Mouse (Mus musculus) heart, embryonic 12.5 days (tissue): ENCODE measurements around the gene Ppfia3. TPM values are rescaled to one million over a fixed set of nuclear protein-coding genes. Genes with fewer than 3 reads are reported as not detected.

Experiments
- ATAC-seq: fragments of 200-750 bp; cut with Nextera tagmentation; 2 replicates; pipeline ENCODE4 v1.8.0; 2017; ENCODE audit warnings: moderate TSS enrichment, moderate library complexity; ENCODE audit not compliant: insufficient number of reproducible peaks, low FRiP score
- H3K27ac ChIP-seq: fragments of 300-500 bp; sonication (generic); 2 replicates; pipeline ENCODE4 v1.5.1; 2016; ENCODE audit warnings: mild to moderate bottlenecking, moderate library complexity; ENCODE audit not compliant: poor library complexity, severe bottlenecking
- H3K27me3 ChIP-seq: fragments of 300-500 bp; sonication (generic); replicated peaks from 2 replicates; pipeline ENCODE4 v1.6.1; 2016; ENCODE audit warnings: mild to moderate bottlenecking, moderate library complexity
- H3K36me3 ChIP-seq: fragments of 300-500 bp; sonication (generic); 2 replicates; pipeline ENCODE4 v1.6.1; 2016; ENCODE audit warnings: mild to moderate bottlenecking, moderate library complexity
- H3K4me1 ChIP-seq: fragments of 300-500 bp; sonication (generic); replicated peaks from 2 replicates; pipeline ENCODE4 v1.6.1; 2016; ENCODE audit warnings: mild to moderate bottlenecking
- H3K4me2 ChIP-seq: fragments of 300-500 bp; sonication (generic); 2 replicates; pipeline ENCODE4 v1.6.1; 2016; ENCODE audit warnings: mild to moderate bottlenecking, moderate library complexity
- H3K4me3 ChIP-seq: fragments of 300-500 bp; sonication (generic); 2 replicates; pipeline ENCODE4 v1.5.1; 2016; ENCODE audit warnings: mild to moderate bottlenecking
- H3K9ac ChIP-seq: fragments of 300-500 bp; sonication (generic); 2 replicates; pipeline ENCODE4 v1.6.1; 2016; ENCODE audit warnings: mild to moderate bottlenecking, moderate library complexity
- H3K9me3 ChIP-seq: fragments of 300-500 bp; sonication (generic); replicated peaks from 2 replicates; pipeline ENCODE4 v1.6.1; 2016; ENCODE audit warnings: mild to moderate bottlenecking, moderate library complexity
- WGBS: fragments of 180-500 bp; shearing (Covaris S2); methylation state at CpG from one replicate; pipeline ENCODE4 v1.1.7; 2016; 5-methylcytosine and 5-hydroxymethylcytosine counted together
- polyA plus RNA-seq: library from polyadenylated mRNA; unstranded; fragments of >200 nt; fragmentation: Nextera tagmentation; extraction: Ambion mirVana; gene quantifications from 2 replicates; pipeline ENCODE4 v1.2.1, GENCODE M21; 2016

Ppfia3 gene
- 2.6 and 3.3 TPM in 2 replicates for polyA plus RNA-seq

GRCm38 (mm10) chr7:45366652-45367019 lies at the start of gene Ppfia3:
TSS of gene Ppfia3 (minus strand) at chr7:45367019.
- peaks cover 38% of the 10 kb centered on the region for H3K4me1 ChIP-seq
- ATAC-seq, result 0 out of 2 replicates have a peak, but pooled peaks have one; percentile 5
- under 1% methylated on average over 25 of the region's 26 CpGs for WGBS

GRCm38 (mm10) chr7:45415636-45416035 lies 48.8 kb upstream of the Ppfia3 start:
- Histone ChIP-seq H3K4me2 (peak overlapping the region; percentile 42), H3K9ac (no peak overlapping the region), H3K27ac (no peak overlapping the region), H3K4me3 (peak overlapping the region; percentile 17), H3K4me1 (peaks cover 40% of the 10 kb centered on the region), H3K9me3 (no peaks in the 10 kb centered on the region), H3K36me3 (peaks cover 1% of the 10 kb centered on the region), H3K27me3 (peaks cover 88% of the 10 kb centered on the region)
- WGBS, result 16% methylated on average over 26 of the region's 37 CpGs
- no peak for ATAC-seq

More at GRCm38 (mm10) chr7:45366652-45367019, at the start of gene Ppfia3:
- H3K9me3 ChIP-seq, result no peaks in the 10 kb centered on the region
- H3K36me3 ChIP-seq, result no peaks in the 10 kb centered on the region
- peaks cover 73% of the 10 kb centered on the region for H3K27me3 ChIP-seq
- H3K9ac ChIP-seq, result peak within 1 kb of the TSS; percentile 77
- no peak within 1 kb of the TSS for H3K27ac ChIP-seq
- peak within 1 kb of the TSS; percentile 99 for H3K4me2 ChIP-seq
- H3K4me3 ChIP-seq, result peak within 1 kb of the TSS; percentile 66

- no peak overlapping the region for H3K27ac ChIP-seq
- no peaks in the 10 kb centered on the region for H3K36me3 ChIP-seq
- no peak overlapping the region for H3K9ac ChIP-seq
- no peaks in the 10 kb centered on the region for H3K9me3 ChIP-seq
- H3K4me2 ChIP-seq, result no peak overlapping the region
- peaks cover 88% of the 10 kb centered on the region for H3K27me3 ChIP-seq
- H3K4me1 ChIP-seq, result peaks cover 37% of the 10 kb centered on the region
- H3K4me3 ChIP-seq, result no peak overlapping the region
- 40% methylated on average over 12 of the region's 12 CpGs for WGBS
- no peak for ATAC-seq
Observed at GRCm38 (mm10) chr7:45414740-45415224, 48.0 kb upstream of the Ppfia3 start.

DNA sequence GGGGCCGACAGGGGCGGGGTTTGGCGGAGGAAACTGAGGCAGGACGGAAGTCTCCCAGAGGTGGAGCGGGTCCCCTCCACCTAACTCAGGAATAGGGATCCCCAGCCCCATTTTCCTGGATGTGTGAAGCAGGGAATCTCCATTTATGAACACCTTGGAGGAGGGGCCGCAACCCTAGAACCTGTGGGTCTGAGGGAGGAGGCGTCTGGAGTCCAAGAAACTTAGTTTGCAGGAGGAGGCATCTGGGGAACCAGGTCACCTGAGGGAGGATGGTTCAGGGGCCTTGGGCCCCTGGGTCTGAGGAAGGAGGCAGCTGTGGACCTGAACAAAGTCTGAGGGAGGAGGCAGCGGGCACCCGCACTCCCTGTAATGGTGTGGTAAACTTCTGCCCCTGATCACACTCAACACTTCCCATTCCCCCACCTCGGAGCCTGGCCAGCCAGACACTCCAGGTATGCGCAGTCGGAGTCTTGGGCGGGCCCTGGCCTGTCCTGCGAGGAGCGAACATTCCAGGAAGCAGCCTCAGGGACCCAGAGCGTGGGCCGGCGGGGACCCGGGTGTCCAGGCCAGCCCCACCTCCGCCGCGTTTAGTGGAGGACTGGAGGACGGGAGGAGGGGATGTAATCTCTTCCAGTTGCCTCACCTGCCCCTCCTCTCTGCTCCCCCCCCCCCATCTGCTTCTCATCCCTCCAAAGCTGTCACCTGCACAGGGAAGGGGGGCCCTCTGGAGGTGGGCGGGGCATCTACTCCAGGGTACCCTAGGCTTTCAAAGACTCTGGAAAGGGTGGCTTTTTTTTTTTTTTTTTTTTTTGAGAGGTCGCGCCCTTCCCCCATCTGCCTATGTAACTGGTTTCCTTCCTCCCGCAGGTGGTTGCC lies 47.3 kb upstream of the Ppfia3 start:
- ATAC-seq, result 0 out of 2 replicates have a peak, but pooled peaks have one; percentile 10
- H3K4me1 ChIP-seq, result peaks cover 37% of the 10 kb centered on the region
- H3K4me3 ChIP-seq, result peak overlapping the region; percentile 52
- 1% methylated on average over 27 of the region's 27 CpGs for WGBS
- H3K27ac ChIP-seq, result 0 out of 2 replicates have a peak overlapping the region, but pooled peaks have one; percentile 48
- peaks cover 88% of the 10 kb centered on the region for H3K27me3 ChIP-seq
- H3K9me3 ChIP-seq, result no peaks in the 10 kb centered on the region
- H3K9ac ChIP-seq, result peak overlapping the region; percentile 68
- H3K4me2 ChIP-seq, result peak overlapping the region; percentile 86
- no peaks in the 10 kb centered on the region for H3K36me3 ChIP-seq

DNA sequence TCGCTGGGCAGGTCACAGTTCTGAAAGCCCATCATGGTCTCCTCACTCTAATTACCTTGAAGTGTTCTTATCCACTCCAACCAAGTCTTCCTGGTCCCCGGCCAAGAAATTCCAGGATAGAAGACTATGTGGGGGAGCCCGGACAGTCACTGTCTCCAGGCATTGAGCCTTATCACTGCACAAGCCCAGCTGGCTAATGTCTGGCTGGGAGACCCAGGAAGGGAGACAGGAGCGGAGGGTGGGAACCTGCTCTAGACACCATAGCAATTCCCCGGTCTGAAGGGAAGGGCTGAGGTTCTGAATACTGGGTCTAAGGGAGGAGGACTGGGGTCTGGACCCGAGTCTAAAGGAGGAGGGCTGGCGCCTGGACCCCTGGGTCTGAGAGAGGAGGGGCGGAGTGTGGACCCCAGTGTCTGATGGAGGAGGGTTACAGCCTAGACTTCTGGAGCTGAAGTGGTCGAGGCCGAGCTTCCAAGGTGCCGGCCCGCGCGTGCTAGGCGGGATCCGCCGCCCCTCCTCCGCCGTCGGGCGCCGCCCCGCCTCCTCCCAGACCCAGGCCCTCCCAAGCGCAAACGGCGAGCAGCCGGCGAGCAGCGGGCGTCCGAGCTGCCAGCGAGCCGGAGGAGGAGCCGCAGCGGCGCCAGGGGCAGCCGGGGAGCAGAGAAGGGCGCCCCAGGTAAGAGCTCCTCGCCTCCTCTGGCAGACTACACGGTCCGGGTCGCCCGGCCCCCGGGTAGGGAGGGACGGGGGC lies 46.5 kb upstream of the Ppfia3 start, which contains the start of gene Ntf5:
TSS of gene Ntf5 (plus strand) at position 583 of the 751 bp plus-strand sequence.
- Histone ChIP-seq H3K4me3 (peak within 1 kb of the TSS; percentile 52), H3K9ac (peak within 1 kb of the TSS; percentile 68), H3K36me3 (no peaks in the 10 kb centered on the region), H3K4me1 (peaks cover 36% of the 10 kb centered on the region), H3K27ac (peak within 1 kb of the TSS; percentile 48; the same call in 1 of the 2 replicates), H3K27me3 (peaks cover 88% of the 10 kb centered on the region), H3K9me3 (no peaks in the 10 kb centered on the region), H3K4me2 (peak within 1 kb of the TSS; percentile 86)
- peak; percentile 63 for ATAC-seq
- WGBS, result 2% methylated on average over 37 of the region's 45 CpGs

GRCm38 (mm10) chr7:45412421-45412820 lies 45.6 kb upstream of the Ppfia3 start:
- Histone ChIP-seq H3K9ac (no peak overlapping the region), H3K27ac (no peak overlapping the region), H3K9me3 (no peaks in the 10 kb centered on the region), H3K27me3 (peaks cover 88% of the 10 kb centered on the region), H3K36me3 (no peaks in the 10 kb centered on the region), H3K4me3 (no peak overlapping the region), H3K4me1 (peaks cover 28% of the 10 kb centered on the region), H3K4me2 (0 out of 2 replicates have a peak overlapping the region, but pooled peaks have one; percentile 21)
- 60% methylated on average over 2 of the region's 2 CpGs for WGBS
- ATAC-seq, result no peak

DNA sequence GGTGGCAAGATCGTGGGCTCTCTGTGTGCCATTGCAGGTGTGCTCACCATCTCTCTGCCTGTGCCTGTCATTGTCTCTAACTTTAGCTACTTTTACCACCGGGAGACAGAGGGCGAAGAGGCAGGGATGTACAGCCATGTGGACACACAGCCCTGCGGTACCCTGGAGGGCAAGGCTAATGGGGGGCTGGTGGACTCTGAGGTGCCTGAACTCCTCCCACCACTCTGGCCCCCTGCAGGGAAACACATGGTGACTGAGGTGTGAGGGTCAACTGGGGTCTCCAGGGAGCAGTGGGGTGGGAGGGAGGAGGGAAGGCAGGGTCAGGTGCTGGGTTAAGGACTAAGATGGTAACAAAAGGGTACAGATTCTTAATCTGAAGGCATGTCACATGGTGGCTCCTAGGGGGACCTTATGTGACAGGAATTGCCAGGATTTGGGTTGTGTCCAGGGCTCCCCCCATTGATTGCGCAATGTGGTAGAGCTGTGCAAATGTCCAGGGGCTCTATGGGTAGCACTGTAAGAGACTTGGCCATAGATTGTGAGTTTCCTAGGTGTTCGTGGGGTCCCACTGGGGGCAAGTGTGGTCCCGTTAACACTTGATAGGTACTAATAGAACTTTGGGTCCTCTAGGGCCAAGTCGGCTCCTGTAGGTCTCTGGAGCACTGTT lies 42.8 kb upstream of the Ppfia3 start:
- no peak overlapping the region for H3K9ac ChIP-seq
- no peak for ATAC-seq
- H3K4me1 ChIP-seq, result peaks cover 34% of the 10 kb centered on the region
- no peaks in the 10 kb centered on the region for H3K36me3 ChIP-seq
- H3K27ac ChIP-seq, result no peak overlapping the region
- whole genome bisulfite sequencing, result 76% methylated on average over 8 of the region's 8 CpGs
- H3K4me2 ChIP-seq, result no peak overlapping the region
- 0 out of 2 replicates have a peak, but pooled peaks cover 3% of the 10 kb centered on the region for H3K9me3 ChIP-seq
- no peak overlapping the region for H3K4me3 ChIP-seq
- H3K27me3 ChIP-seq, result peaks cover 80% of the 10 kb centered on the region

DNA sequence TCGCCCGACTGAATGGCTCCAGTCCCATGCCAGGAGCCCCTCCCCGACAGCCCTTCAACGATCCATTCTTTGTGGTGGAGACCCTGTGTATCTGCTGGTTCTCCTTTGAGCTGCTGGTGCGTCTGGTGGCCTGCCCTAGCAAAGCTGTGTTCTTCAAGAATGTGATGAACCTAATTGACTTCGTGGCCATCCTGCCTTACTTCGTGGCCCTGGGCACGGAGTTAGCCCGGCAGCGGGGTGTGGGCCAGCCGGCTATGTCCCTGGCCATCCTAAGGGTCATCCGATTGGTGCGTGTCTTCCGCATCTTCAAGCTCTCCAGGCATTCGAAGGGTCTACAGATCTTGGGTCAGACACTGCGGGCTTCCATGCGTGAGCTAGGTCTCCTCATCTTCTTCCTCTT lies 42.1 kb upstream of the Ppfia3 start:
- ATAC-seq, result no peak
- Histone ChIP-seq H3K27me3 (peaks cover 73% of the 10 kb centered on the region), H3K4me1 (peaks cover 29% of the 10 kb centered on the region), H3K27ac (no peak overlapping the region), H3K9me3 (0 out of 2 replicates have a peak, but pooled peaks cover 3% of the 10 kb centered on the region), H3K4me3 (no peak overlapping the region), H3K4me2 (no peak overlapping the region), H3K9ac (no peak overlapping the region), H3K36me3 (no peaks in the 10 kb centered on the region)
- 84% methylated on average over 17 of the region's 17 CpGs for WGBS

DNA sequence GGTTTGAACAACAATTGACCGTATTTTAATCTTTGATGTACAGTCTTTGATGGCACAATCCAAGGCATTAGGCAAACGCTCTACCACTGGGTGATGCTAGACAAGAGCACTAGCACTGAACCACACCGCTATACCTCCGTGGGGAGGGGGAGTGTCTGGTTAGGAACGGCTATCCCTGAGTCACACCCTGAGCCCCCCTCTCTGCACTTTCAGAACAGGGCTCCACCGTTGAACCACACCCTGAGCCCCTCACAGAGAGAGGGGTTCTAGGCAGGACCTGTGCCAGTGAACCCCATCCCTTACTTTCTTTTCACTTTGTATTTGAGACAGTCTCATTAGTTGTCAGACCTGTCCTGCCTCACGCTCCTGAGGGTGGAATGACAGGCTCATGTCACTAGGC lies 41.5 kb upstream of the Ppfia3 start:
- H3K9ac ChIP-seq, result no peak overlapping the region
- H3K36me3 ChIP-seq, result no peaks in the 10 kb centered on the region
- H3K4me2 ChIP-seq, result no peak overlapping the region
- H3K27ac ChIP-seq, result no peak overlapping the region
- no peak for ATAC-seq
- no peak overlapping the region for H3K4me3 ChIP-seq
- WGBS, result 64% methylated on average over 7 of the region's 7 CpGs
- H3K27me3 ChIP-seq, result peaks cover 69% of the 10 kb centered on the region
- H3K9me3 ChIP-seq, result 0 out of 2 replicates have a peak, but pooled peaks cover 3% of the 10 kb centered on the region
- peaks cover 23% of the 10 kb centered on the region for H3K4me1 ChIP-seq

DNA sequence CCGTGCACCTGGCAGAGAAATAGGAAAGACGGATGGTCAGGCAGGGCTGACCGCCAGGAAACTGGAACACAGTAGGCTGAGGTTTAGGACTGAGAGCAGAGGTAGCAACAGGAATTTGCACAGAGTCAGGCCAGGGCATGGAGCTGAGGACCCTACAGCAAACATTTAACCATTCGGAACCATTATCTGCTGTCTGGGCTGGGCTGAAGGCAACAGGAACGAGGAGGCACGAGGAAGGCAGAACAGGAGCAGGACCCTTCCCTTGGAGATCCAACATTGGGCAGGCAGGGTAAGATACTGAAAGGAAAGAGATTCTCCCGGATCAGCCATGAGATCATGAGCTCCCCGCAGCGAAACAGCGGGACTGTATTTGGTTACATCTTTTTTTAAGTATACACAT lies 41.0 kb upstream of the Ppfia3 start:
- Histone ChIP-seq H3K9ac (no peak overlapping the region), H3K4me2 (no peak overlapping the region), H3K27me3 (peaks cover 69% of the 10 kb centered on the region), H3K4me1 (peaks cover 17% of the 10 kb centered on the region), H3K36me3 (no peaks in the 10 kb centered on the region), H3K9me3 (0 out of 2 replicates have a peak, but pooled peaks cover 3% of the 10 kb centered on the region), H3K4me3 (no peak overlapping the region), H3K27ac (no peak overlapping the region)
- ATAC-seq, result no peak
- 77% methylated on average over 10 of the region's 10 CpGs for WGBS
